Mouse (Mus musculus) myocyte (in vitro differentiated cells): ENCODE measurements around the gene A730071L15Rik.

Experiments
- CEBPB ChIP-seq: IDR thresholded peaks from 2 replicates; pipeline ENCODE4 v1.6.1; 2011; ENCODE audit warnings: mild to moderate bottlenecking, moderate library complexity; ENCODE audit not compliant: poor library complexity, insufficient read depth, severe bottlenecking
- E2F4 ChIP-seq: IDR thresholded peaks from one replicate; pipeline ENCODE4 v1.6.1; 2011; ENCODE audit warnings: mild to moderate bottlenecking, control low read depth, moderate library complexity; ENCODE audit not compliant: insufficient read depth
- MAX ChIP-seq: IDR thresholded peaks from one replicate; pipeline ENCODE4 v1.6.1; 2011; ENCODE audit warnings: low read depth, mild to moderate bottlenecking, control low read depth
- MYOD1 ChIP-seq, 3 experiments: IDR thresholded peaks; one replicate each; pipeline ENCODE4 v1.6.1; 2011; ENCODE audit warnings: control low read depth in 2 of 3, low read depth in 2 of 3, mild to moderate bottlenecking in 2 of 3, moderate library complexity in 1 of 3; ENCODE audit not compliant: insufficient read length in 2 of 3, control insufficient read depth in 1 of 3
- MYOG ChIP-seq, 3 experiments: IDR thresholded peaks; one replicate each; pipeline ENCODE4 v1.6.1; 2011; ENCODE audit warnings: control low read depth in 2 of 3, low read depth in 2 of 3, mild to moderate bottlenecking in 2 of 3; ENCODE audit not compliant: insufficient read length in 2 of 3, control insufficient read depth in 1 of 3, insufficient read depth in 1 of 3
- POLR2A ChIP-seq: IDR thresholded peaks from one replicate; pipeline ENCODE4 v1.6.1; 2011; ENCODE audit warnings: low read depth, mild to moderate bottlenecking, control low read depth, moderate library complexity; ENCODE audit not compliant: insufficient read length
- POLR2AphosphoS2 ChIP-seq: IDR thresholded peaks from one replicate; pipeline ENCODE4 v1.6.1; 2011; ENCODE audit warnings: low read depth, control low read depth; ENCODE audit not compliant: insufficient read length
- SRF ChIP-seq: IDR thresholded peaks from one replicate; pipeline ENCODE4 v1.6.1; 2011; ENCODE audit warnings: low read depth; ENCODE audit not compliant: control insufficient read depth, insufficient read length
- TCF12 ChIP-seq: IDR thresholded peaks from one replicate; pipeline ENCODE4 v1.6.1; 2011; ENCODE audit warnings: mild to moderate bottlenecking, control low read depth; ENCODE audit not compliant: poor library complexity, insufficient read depth, severe bottlenecking
- TCF3 ChIP-seq: IDR thresholded peaks from one replicate; pipeline ENCODE4 v1.6.1; 2011; ENCODE audit warnings: low read depth, control low read depth; ENCODE audit not compliant: insufficient read length
- USF1 ChIP-seq: IDR thresholded peaks from one replicate; pipeline ENCODE4 v1.6.1; 2011; ENCODE audit warnings: low read depth, mild to moderate bottlenecking, control low read depth, moderate library complexity

DNA sequence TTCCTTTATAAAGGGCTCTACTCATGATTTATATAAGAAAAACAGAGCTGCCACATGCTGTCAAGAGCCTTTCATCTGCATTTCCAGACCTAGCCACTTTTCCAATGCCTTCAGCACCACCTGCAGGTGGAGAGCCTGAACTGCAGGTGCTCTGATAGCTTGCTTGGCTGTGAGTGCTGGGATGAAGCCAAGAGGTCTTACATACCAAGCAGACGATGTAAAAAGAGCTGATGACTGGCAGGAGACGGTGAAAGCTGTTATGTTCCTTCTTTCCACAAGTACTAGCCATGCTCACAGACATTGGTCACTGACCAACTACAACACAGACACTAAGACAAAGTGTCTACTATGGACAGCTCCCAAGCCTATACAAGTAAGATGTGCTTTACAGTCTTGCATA lies 12.0 kb upstream of the A730071L15Rik start:
- TF ChIP-seq POLR2A (no peak), TCF12 (no peak), USF1 (no peak), MAX (no peak), MYOD1 (IDR thresholded peaks at IDR 0.05; ENCODE audit: control insufficient read depth in 1 of 3, insufficient read length in 2 of 3, low read depth in 2 of 3) (no peak), MYOG (IDR thresholded peaks at IDR 0.05; ENCODE audit: control insufficient read depth in 1 of 3, insufficient read depth in 1 of 3, insufficient read length in 2 of 3, low read depth in 2 of 3) (no peak), CEBPB (no peak), E2F4 (no peak), SRF (no peak), POLR2AphosphoS2 (no peak), TCF3 (no peak)
